Mouse (Mus musculus): Measurements from ENCODE around the gene Setmar.
A peak's percentile ranks its signal among the peaks of the same experiment; 100 is the strongest.

The Setmar gene

DNA sequence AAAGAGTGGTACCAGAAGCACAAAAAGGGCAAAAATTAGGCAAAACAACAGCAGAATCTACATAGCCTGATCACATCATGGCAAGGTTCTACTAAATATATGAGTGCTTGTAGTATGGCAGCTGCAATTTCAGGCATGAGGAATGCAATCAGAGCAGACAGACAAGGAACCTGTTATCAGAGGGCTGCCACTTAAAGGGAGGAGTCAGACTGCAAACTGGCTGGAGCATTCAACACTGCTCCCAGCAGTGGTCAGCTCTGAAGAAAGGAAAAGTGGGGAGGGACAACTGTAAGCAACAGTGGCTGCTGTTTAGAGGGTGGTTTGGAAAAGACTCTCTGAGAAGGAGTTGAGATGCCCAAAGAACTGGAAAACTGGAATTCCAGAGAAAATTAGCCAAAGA lies 46.8 kb downstream of the Setmar start:
- DNase-seq (ENCODE audit: extremely low read depth, low read depth, low spot score): no peak

GRCm38 (mm10) chr6:108114971-108115370 lies 50.1 kb downstream of the Setmar start:
- DNase-seq (ENCODE audit: extremely low read depth, low read depth, low spot score): no peak

DNA sequence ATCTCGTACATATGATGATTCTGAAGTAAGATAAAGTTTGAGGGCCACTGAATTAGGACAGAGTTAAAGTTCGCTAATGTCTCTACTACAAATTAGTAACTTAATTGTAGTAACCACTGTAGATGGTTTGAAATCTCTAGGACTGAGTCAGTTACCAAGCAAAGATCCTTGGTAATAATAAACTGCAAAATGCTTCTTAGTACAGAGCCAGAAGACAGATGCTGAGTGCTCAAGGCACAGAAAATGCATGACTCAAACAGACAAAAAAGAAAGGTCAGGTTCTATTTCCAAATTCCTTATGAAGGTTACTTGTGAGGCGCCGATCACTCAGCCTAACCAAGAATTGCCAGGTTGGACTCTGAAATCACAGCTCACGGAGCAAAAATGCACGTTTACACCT lies 53.0 kb downstream of the Setmar start:
- DNase-seq (ENCODE audit: extremely low read depth, low read depth, low spot score): no peak

- no peak for DNase-seq (ENCODE audit: extremely low read depth, low read depth, low spot score)
These were observed 60.6 kb downstream of the Setmar start for GRCm38 (mm10) chr6:108125474-108125873.

DNA sequence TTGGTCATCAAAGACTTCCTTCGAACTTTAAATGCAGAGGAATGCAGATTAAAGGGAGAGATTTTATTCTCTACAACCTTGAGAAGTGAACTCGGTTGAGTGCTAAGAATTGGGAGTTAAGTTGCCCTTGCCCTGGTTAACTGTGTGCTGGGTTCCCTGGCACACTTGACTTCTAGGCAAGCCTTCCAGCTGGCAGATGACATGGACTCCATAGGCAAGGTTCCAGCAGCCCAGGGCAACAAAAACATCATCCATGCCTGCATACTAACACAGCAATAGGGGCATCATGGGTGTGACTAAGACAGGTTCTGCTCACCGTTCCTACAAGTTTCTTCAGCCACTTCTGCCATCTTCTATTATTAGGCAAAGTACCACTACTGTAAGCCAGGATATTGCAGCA lies 61.8 kb downstream of the Setmar start:
- DNase-seq (ENCODE audit: extremely low read depth, low read depth, low spot score): peak; percentile 13
